Mouse (Mus musculus) Patski (cell line): Measurements from ENCODE around the gene Erlin1. TPM values are rescaled to one million over a fixed set of nuclear protein-coding genes. Genes with fewer than 3 reads are reported as not detected.

Source experiments
- ATAC-seq: fragments of 100-300 bp; one replicate; pipeline ENCODE4 v1.8.0; 2021
- CTCF ChIA-PET: fragments of 350-600 bp; sonication (Branson Sonifier 250); formaldehyde crosslinking; loops from one replicate; lab custom pipeline; 2022; ENCODE audit warnings: inconsistent platforms; lab: Charles Lee
- POLR2A ChIA-PET: fragments of 350-600 bp; sonication (Branson Sonifier 250); formaldehyde crosslinking; loops from one replicate; lab custom pipeline; 2022; ENCODE audit warnings: antibody characterized with exemption, inconsistent platforms; lab: Charles Lee
- DNase-seq: peaks from one replicate; pipeline ENCODE4 v3.0.0-alpha.2; 2011; ENCODE audit warnings: low read depth, low spot score
- H3K27me3 ChIP-seq: fragments of 371-371 bp; one replicate; pipeline ENCODE4 v1.5.1; 2021
- CTCF ChIP-seq: fragments of 100-300 bp; IDR thresholded peaks from one replicate; pipeline ENCODE4 v1.5.1; 2021
- in situ Hi-C: fragments of 300-500 bp; cut with MboI; formaldehyde crosslinking; loops from 3 replicates; pipeline ENCODE4 v1.11.1; 2018; ENCODE audit warnings: low pct_unique_long_range_greater_than_20kb, mixed read lengths
- polyA plus RNA-seq: library from polyadenylated mRNA; unstranded; gene quantifications from one replicate; pipeline ENCODE4 v1.2.3, GENCODE M21; 2021

Erlin1 gene
- polyA plus RNA-seq = 32.6 TPM

DNA sequence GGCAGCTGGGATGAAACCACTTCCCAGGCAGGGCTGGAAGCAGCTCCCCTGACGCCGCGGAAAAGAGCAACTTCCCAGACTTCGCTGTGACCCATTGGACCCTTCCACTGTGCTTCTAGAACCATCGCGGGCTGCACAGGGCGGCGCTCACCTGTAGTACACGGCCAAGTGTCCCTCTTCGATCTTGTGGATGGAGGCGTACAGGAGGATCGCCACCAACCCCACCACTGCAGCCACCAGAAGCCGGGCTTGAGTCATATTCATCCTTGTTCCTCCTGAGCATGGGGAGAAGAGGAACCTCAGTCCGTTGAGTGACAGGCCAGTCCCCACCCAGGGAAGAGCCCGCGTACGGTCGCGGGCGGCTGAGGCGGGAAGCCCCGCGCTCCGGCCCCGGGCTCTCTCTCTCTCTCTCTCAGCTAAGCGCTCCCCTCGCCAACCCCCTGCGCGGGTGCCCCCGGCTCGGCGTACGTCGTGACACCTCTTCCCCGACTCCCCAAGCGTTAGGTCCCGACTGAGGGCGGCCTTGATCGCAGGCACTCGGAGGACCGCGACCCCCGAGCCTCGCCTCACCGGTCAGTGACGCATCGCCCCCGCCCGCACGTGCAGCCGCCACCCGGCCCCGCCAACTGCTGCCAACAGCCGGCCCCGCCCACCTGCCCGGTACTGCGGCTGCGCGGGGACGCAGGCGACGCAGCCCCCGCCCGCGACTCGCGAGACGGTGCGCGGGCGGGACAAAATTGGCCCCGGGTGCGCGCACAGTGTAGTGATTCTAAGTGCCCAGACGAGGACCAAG, at the start of gene Erlin1:
TSS of gene Erlin1 (minus strand) at position 665 of the 793 bp plus-strand sequence.
- in situ Hi-C loops = no loop called here
- TF ChIP-seq CTCF = no peak
- CTCF ChIA-PET = interaction anchor here (1.0 kb wide), 1 partner anchor 13 kb away, joined by 3 read pairs; no protein-coding TSS in a partner anchor
- no peaks in the 10 kb centered on the region for H3K27me3 ChIP-seq
- POLR2A ChIA-PET = no interaction called here
- ATAC-seq = peak; percentile 66
- no peak for DNase-seq

DNA sequence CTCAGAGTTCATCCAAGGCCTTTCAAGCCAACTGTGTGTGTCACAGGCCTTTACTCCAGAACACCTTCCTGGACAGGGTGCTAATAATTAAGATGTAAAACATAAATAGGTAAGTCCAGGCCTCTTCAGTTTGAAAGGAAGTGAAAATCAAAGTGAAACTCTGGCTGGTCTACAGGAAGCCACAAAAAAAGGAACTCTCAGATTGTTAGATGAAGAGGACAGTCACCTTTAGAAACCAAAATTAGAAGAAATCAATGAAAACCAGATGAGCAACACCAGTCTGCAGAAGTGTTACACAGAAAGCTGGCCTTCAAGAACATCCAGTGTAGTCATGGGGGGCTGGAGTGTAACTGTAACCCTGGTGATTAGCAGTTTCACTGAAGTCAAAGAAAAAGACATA, 48.2 kb upstream of the Erlin1 start:
- ChIA-PET POLR2A (no interaction called here), CTCF (no interaction called here)
- no peak for DNase-seq
- ATAC-seq = no peak
- TF ChIP-seq CTCF = no peak
- no peaks in the 10 kb centered on the region for H3K27me3 ChIP-seq
- in situ Hi-C loops = no loop called here

DNA sequence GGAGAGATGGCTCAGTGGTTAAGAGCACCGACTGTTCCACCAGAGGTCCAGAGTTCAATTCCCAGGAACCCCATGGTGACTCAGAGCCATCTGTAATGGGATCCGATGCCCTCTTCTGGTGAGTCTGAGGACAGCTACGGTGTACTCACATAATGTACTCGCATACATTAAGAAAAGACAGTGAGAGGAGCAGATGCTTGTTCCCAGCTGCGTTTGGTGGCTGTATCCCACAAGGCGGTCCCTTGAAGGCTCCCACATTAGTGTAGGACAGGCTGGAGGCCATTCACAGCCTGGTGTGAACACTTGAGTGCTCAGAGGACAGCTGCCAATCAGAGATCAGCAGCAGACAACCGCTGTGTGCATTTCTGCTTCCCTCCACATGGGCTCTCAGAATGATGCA, 42.1 kb upstream of the Erlin1 start:
- POLR2A ChIA-PET = no interaction called here
- DNase-seq = no peak

DNA sequence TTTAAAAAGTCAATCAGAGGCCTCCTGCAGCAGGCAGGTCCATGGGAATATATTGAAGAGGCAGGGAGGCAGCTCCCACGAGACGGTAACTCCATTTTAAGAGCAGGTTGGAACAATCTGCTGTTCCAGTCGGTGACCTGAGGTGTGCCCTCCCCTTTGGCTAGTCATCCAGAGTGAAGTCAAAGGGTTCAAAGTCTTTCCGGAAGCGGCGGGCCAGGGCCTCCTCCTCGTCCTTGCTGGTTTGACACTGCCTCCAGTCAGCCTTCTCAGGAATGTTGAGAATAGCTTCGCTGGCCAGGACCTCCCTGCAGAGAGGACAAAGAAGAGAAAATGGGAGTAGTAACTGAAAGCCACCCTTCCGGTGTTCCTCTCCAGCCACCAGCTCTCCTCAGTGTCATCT, 40.8 kb upstream of the Erlin1 start:
- ChIA-PET CTCF (no interaction called here), POLR2A (no interaction called here)
- no peak for TF ChIP-seq CTCF
- in situ Hi-C loops = no loop called here
- DNase-seq (no peak), ATAC-seq (no peak)
- no peaks in the 10 kb centered on the region for H3K27me3 ChIP-seq

More for the DNA sequence above, 42.1 kb upstream of the Erlin1 start:
- CTCF ChIA-PET = interaction anchor here (1.2 to 1.5 kb wide), 2 partner anchors 8 to 16 kb away, joined by 3 to 4 read pairs; no protein-coding TSS in a partner anchor
- peak; percentile 56 for TF ChIP-seq CTCF
- ATAC-seq = no peak
- in situ Hi-C loops = no loop called here
- H3K27me3 ChIP-seq = no peaks in the 10 kb centered on the region

DNA sequence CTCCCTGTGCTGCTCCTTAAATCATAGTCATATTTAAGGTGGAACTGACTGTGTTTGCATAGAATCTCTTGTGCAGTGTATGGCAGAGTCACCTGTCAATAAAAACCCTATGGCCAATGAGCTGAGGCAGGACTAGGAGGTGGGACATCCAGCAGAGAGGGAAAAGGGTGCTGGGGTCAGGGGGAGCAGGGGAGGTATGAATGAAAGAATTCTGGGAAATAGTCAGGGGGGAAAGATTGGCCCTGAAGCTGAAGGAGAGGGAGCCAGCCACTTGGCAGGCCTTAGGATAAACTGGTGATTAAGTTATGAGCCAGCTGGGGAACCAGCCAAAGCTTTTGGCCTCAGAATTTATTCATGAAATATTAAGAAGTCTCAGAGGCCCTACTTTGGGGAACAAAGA, 39.4 kb upstream of the Erlin1 start:
- no peaks in the 10 kb centered on the region for H3K27me3 ChIP-seq
- ChIA-PET CTCF (no interaction called here), POLR2A (no interaction called here)
- in situ Hi-C loops = no loop called here
- no peak for ATAC-seq
- no peak for DNase-seq
- TF ChIP-seq CTCF = no peak

DNA sequence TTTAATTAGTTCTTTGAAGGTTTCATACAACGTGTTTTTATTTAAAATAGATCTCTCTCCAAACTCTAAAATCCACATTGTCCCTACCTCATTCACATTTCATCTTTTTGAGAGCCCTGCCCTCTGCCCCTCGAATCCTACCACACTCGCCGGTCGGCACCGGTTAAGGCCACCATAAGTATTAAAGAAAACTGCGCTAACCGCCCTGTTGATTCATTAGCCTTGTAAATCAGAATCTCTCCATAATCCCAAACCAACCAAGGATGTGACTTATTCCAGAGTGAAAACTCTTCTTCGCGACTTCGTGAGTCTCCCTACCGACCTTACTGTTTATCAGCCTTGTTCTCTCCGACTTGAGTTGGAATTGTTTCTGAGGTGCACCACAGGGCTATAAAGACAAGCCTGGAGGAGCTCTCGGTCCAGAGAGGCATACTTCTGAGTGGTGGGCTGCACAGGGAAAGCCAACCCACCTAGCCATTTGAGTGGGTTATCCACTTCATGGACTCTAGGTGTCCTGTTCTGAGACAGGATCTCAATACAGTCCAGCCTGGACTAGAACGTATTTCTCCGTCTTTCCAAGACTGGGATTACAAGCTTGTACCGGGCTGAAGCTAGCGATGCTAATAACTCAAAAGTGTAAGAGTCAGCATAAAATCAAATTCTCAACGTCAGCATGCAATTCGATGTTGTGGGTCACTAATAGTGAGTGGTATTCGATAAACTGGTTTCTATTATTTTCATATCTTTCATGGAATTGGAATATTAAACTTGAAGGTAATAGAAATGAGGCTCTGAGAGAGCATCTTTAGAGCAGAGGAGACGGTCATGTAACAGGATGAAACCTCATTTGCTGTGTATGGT, 38.3 kb upstream of the Erlin1 start:
- DNase-seq (no peak), ATAC-seq (peak; percentile 17)
- ChIA-PET POLR2A (interaction anchor here (0.6 kb wide), 1 partner anchor 548 kb away, joined by 8 read pairs; no protein-coding TSS in a partner anchor), CTCF (no interaction called here)
- in situ Hi-C loops = no loop called here
- no peaks in the 10 kb centered on the region for H3K27me3 ChIP-seq
- TF ChIP-seq CTCF = no peak

DNA sequence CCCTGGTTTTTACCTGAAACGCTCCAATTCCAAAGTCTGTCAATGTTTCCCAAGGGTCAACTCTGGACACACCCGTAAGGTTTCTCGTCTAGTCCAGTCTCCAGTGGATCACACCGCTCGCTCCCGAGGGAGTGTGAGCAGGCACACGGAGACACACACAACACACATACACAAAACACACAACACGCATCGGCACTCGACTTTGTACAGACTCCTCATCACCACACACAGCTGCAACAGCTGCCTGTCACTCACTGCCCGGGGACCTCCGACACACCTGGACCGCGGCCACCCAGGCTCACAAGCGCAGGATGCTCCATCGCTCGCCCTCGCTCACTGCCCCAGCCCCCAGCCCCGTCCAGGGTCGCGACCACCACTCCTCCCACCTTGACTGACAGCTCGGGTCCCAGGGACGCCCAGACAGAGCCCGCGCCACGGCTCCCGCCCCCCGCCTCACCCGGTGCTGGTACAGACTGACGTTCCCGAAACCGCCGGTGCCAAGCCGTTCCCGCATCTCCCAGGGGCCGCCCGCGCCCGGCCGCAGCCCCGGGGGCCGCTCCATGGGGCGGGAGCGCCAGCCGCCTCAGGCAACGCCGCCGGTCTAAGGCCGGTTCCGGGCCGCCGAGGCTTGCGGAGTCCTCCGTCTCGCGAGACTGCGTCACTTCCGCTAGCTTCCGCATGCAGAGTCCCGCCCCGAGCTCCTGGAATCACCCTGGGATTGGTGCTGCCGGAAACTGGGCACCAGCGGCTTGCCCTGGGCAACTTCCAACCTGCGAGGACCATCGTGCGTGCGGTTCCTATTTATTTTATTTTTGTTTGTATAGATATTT, 37.5 kb upstream of the Erlin1 start, which contains the start of gene Chuk:
TSS of gene Chuk (minus strand) at position 650 of the 830 bp plus-strand sequence.
- no peaks in the 10 kb centered on the region for H3K27me3 ChIP-seq
- DNase-seq = peak; percentile 68
- ChIA-PET CTCF (interaction anchor here (2.4 kb wide), 1 partner anchor 11 kb away, joined by 7 read pairs; no protein-coding TSS in a partner anchor), POLR2A (no interaction called here)
- TF ChIP-seq CTCF = no peak
- peak; percentile 94 for ATAC-seq
- in situ Hi-C loops = no loop called here

DNA sequence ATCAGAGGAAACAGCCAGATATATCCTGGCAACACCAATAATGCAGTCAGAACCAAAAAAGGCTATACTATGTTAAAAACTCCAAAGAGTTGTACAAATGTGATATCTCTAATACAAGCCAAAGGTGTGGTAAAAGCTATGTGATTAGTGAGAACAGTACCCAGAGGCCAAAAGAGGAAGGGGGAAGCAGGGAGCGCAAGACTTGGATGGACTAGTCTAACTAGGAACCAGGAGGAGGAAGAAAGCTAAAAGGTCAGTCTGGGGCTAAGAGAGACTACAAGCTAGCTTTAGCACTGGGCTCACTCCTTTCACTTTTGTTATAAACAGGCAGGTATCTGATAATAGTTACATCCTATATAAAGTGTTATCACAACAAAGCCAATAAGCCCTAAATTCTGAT, 34.8 kb upstream of the Erlin1 start:
- ChIA-PET POLR2A (no interaction called here), CTCF (interaction anchor here (1.0 to 3.3 kb wide), 3 partner anchors 8 to 16 kb away, joined by 3 to 8 read pairs (median 7); no protein-coding TSS in a partner anchor)
- DNase-seq (no peak), ATAC-seq (no peak)
- in situ Hi-C loops = no loop called here
- TF ChIP-seq CTCF = no peak
- no peaks in the 10 kb centered on the region for H3K27me3 ChIP-seq

DNA sequence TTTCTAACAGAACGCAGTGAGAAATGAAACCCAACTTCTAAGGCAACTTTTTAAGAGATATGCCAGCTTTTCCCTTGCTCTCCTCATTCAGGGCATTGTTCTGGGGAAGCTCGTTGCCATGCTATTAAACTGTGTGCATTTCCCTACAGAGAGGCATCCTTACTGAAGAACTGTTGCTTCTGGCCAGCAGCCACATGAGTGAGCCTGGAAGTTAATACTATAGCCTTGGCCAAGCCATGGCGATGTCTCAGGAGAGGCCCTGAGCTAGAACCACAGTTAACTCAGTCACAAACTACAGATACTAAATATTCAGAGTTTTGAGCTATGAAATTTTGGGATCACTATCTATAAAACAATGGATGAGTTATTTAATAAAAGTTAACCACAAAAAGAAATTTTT, 33.4 kb upstream of the Erlin1 start:
- no peaks in the 10 kb centered on the region for H3K27me3 ChIP-seq
- TF ChIP-seq CTCF = no peak
- ChIA-PET CTCF (interaction anchor here (0.9 to 3.3 kb wide), 2 partner anchors 9 to 14 kb away, joined by 3 to 8 read pairs; no protein-coding TSS in a partner anchor), POLR2A (interaction anchor here (1.4 kb wide), 1 partner anchor 11 kb away, joined by 6 read pairs; no protein-coding TSS in a partner anchor)
- DNase-seq = no peak
- no peak for ATAC-seq
- in situ Hi-C loops = no loop called here

DNA sequence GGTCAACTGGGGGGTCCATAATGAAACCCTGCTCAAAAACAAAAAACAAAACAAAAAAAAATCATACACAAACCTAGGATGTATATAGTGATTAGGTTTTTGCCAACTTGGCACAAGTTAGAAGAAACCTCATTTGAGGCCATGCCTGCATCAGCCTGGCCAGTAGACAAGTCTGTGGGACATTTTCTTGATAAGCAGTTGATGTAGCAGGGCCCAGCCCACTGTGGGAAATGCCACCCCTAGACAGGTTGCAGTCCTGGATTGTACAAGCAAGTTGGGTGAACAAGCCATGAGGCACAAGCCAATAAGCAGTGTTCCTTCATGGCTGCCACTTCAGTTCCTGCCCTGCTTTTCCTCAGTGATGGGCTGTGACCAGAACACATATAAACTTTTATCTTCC, 31.3 kb upstream of the Erlin1 start:
- ATAC-seq (no peak), DNase-seq (no peak)

More for the DNA sequence above, 31.3 kb upstream of the Erlin1 start:
- ChIA-PET POLR2A (no interaction called here), CTCF (no interaction called here)
- H3K27me3 ChIP-seq = no peaks in the 10 kb centered on the region
- TF ChIP-seq CTCF = no peak
- in situ Hi-C loops = no loop called here
